Mouse (Mus musculus): ENCODE measurements around the gene Phf1.
"Not testable (repeated sequence)": the region's sequence is repeated elsewhere in the genome, so short reads cannot be mapped to it uniquely, and the experiment has no call there.

The Phf1 gene

DNA sequence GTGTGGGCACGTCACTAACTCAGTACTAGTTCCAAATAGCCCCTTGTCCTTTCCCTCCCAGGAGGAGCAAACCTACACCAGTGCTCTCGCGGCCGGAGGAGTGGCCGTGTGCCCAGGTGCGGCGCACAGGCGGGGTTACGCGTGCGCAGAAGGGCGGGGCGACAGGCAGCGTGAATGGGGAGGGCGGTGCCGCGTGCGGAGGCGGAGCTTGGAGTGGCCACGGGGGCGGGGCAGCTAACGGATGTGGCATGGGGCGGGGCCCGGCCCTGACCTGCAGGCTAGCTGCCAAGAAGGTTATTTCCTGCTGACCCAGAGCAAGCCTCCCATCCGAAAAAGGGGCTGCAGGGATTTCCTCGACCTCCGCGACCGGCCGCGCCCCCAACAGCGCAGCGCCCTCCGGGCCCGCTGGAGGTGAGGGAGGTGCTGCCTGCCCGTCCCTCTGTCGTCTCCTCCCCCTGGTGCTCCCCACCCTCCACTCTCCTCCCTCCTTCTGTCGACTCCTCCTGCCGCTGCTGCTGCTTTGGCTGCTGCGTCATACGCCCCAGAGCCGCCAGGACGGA lies at the start of gene Phf1:
TSS of gene Phf1 (plus strand) at position 214 of the 560 bp plus-strand sequence.
- peak; percentile 99 for DNase-seq

GRCm38 (mm10) chr17:26883585-26883984 lies 49.3 kb upstream of the Phf1 start:
- DNase-seq, result no peak

GRCm38 (mm10) chr17:26884995-26885926 lies 47.6 kb upstream of the Phf1 start:
- peak; percentile 78 for DNase-seq

- peak; percentile 82 for DNase-seq
Measured at GRCm38 (mm10) chr17:26886047-26886749, 46.7 kb upstream of the Phf1 start.

DNA sequence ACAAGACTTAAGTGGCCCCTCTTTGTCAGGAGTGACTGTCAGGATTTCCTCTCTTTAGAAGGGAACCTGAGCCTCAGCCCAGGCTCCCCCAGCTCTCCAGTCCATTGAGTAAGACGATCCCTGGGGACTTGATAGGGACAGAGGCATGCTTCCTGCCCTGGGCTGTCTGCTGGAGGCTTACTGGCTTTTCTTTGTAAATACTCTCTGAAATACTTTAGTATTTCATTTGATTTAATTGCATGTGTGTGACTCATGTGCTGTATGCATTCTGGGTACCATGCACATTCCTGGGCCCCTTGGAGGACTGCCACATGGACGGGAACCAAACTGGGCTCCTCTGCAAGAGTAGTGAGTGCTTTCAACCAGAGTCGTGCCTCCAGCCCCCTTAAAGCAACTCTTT lies 44.9 kb upstream of the Phf1 start:
- DNase-seq, result no peak

GRCm38 (mm10) chr17:26892635-26893375 lies 40.0 kb upstream of the Phf1 start:
- DNase-seq, result no peak

DNA sequence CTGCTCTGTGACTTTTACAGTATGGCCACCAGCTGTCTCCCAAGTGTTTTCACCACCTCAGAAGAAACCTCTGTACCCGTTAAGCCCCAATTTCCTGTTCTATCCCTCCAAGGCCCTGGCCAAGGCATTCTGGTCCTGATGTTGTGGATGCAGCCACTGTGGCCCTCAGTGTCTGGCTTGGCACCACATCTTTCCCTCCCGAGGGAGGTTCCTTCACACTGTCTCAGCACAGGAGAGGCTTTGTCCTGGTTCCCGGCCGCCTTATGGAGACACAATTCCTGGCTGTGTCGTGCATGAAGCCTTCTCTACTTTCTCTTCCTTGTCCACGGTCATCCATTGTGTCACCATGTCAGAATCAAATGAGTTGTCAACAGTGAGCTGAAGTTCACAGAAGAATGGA lies 39.4 kb upstream of the Phf1 start:
- no peak for DNase-seq

DNA sequence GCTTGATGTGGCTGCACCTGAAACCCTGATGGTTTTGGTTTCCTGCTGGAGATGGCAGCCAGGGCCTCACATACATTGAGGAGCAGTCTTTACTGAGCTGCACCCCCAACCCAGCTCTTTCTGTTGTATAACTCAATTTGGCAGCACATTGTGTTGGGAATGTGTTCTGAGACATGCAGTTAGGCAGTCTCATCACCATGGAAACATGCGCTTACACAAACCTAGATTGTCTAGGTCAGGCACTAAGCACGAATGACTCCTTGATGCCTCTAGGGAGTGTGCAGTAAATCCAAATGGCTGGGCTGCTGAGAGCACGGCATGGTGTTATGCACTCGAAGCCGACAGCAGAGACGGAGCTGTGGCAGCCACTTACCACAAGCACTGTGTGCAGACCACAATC lies 38.5 kb upstream of the Phf1 start:
- DNase-seq, result no peak

DNA sequence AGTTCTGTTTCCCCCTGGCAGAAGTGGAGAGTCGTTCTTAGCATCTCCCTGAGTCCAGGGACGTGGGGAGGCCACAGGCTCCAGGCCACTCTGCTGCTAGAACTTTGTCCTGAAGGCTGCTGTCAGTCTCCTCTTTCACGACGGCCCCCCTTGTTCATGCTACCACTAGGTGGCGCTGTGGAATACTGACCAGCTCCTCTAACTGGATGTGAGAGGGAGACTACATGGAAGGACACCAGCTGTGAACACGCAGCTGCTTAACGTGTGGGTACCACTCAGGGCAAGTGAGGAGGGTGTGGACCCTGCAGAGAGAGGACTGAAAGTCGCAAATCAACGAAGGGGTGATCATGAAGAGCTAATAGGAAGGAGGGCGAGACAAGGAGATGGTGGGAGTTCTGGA lies 37.3 kb upstream of the Phf1 start:
- DNase-seq, result peak; percentile 60

DNA sequence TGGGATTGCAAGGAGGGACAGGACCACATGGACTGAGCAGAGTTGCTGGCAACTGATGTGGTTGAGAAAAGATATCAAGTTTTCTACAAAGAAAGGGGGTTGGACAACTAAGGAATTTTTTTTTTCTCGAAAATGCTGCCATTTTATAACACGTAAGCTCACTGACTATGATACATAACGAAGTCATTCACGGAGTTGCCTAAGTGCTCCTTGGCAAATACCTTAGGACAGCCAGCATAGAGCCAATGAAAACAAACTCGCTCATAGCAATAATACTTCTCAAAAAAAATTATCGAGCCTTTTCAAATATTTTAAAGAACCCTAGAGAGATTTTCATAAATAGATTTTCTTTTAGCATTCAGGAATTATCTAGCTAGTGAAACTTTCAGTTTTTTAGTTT lies 31.9 kb upstream of the Phf1 start:
- no peak for DNase-seq

- DNase-seq, result no peak
Measured at GRCm38 (mm10) chr17:26904320-26904719, 28.5 kb upstream of the Phf1 start.

- DNase-seq, result not testable (repeated sequence)
Measured at GRCm38 (mm10) chr17:26907506-26907905, 25.3 kb upstream of the Phf1 start.

GRCm38 (mm10) chr17:26915248-26915647 lies 17.6 kb upstream of the Phf1 start:
- no peak for DNase-seq

DNA sequence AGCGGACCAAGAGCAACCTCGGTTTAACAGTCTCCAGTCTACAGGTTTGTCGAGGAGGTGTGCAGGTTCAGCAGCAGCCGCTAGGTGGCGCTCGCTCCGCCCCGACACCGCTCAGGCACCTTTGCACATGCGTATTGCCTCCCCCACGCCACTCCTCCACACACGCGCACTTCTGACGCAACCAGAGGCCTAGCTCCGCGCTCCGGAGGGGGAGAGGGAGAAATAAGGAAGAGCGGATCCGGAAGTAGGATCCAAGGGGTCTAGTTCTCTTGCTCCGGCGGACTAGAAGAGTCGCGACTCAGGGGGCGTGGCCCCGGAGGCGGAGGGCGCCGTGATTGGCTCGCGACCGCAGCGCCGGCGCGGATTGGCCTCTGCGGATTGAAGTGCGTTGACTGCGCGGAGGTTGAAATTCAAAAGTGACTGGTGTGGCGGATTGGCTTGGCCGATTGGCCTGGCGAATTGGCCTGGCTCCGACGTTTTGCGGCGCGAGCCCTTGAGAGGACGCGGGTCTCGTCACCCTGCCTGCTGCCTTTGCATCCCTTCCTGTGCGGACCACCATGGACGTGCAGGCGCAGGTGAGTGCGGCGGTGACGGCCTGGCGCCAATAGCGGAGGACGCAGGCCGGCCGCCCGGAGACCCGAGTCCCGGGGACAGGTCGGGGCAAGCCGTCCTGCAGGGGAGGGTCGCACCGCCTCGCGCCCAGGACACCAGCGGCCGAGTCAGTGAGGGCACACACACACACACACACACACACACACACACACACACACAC lies 16.0 kb upstream of the Phf1 start, which contains the start of gene Kifc5b:
TSS of gene Kifc5b (plus strand) at position 381 of the 772 bp plus-strand sequence.
- peak; percentile 99 for DNase-seq

DNA sequence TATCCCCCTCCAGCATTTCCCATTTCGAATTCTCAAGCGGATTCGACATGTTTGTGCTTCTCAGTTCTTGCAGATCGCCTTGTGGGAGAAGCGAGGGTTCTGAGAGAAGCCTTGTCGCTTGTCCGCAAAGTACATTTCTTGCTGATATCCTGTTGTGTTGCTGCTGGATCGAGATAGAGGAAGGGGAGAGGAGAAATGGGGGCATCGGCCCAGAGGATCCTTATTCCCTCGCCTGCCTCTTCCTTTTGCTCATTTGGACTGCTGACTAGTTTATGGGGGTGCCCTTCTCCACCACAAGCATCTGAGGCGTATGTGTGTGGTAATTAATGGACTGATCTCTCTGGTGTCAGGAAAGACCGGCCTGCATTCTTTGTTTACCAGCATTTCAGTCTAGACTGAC lies 15.3 kb upstream of the Phf1 start:
- DNase-seq, result not testable (repeated sequence)

DNA sequence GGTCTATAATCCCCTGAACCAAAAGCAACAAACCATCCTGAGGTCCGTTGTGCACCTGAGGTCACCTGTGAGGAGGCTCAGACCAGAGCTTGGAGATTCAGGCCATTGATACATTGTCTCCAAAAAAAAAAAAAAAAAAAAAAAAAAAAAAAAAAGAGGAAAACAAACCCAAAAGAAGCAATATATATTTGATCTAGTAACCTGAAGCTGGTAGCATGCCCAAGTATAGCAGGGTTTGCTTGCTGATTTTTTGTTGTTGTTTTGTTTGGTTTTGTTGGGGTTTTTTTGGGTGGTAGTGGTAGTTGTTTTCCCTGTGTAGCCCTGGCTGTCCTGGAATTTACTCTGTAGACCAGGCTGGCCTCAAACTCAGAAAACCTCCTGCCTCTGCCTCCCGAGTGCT lies 14.5 kb upstream of the Phf1 start:
- DNase-seq, result no peak

GRCm38 (mm10) chr17:26919516-26919915 lies 13.3 kb upstream of the Phf1 start:
- not testable (repeated sequence) for DNase-seq

- DNase-seq, result not testable (repeated sequence)
Measured at GRCm38 (mm10) chr17:26922368-26922767, 10.5 kb upstream of the Phf1 start.

GRCm38 (mm10) chr17:26925414-26925813 lies 7.4 kb upstream of the Phf1 start:
- DNase-seq, result not testable (repeated sequence)

GRCm38 (mm10) chr17:26931795-26932194 lies 1.1 kb upstream of the Phf1 start:
- DNase-seq, result not testable (repeated sequence)

DNA sequence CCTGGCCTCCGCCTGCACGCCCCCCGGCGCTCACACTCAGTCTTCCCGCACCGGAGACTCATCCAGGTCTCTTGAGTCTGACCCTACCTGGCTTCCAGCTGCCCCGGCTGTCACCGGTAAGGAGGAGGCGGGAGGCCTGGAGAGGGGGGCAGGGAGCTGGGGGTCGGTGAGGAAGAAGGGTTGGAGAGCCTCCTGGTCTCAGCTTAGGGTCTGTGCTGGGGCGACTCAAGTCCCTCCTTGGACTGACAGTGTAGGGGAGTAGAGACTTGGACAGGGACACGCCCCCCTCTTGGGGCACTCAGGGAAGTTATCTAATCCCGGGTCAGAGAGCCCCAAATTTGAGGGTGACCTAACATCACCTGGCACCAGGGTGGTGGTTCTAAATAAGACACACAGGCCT lies 567 bp downstream of the Phf1 start:
- DNase-seq, result no peak
